28 mouse cellular contexts compared by ENCODE assay signal in the genomic region with DNA sequence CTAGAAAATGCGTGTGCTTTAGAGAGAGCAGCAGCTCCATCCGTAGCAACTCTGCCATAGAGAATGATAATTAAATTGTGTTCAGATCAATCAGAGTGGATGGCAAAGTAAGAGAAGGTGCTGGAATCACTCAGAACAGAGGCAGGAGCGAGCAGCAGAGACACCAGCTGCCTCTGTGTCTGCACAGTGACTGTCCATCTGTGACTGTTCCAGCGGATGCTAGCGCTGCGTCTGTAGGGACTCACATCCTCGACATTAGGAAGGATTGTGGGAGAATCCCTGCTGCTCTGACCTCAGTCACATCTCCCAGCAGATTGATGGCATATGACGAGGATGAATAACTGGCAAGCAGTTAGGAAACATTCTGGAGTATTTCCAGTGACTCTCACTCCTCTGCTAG.
A peak's percentile ranks its signal among the peaks of the same experiment; 100 is the strongest.
DNase-seq lines count a peak whose midpoint lies in the region; ATAC-seq and TF ChIP-seq lines count a peak whose summit lies in the region.
"Had no signal": no experiment of that assay in that cellular context is flagged by ENCODE, and none has a peak within 500 bp of the region (broad histone marks: within the 10 kb centered on the region; RNA-seq: fewer than 3 reads in every experiment).

No protein-coding gene starts in this region.

- DNase-seq in forebrain, postnatal 0 days: no peak
- peak; percentile 61 for DNase-seq in brain, embryonic 14.5 days (ENCODE audit: low read depth)
- DNase-seq in hindbrain, postnatal 0 days (ENCODE audit: low spot score): peak; percentile 25
- DNase-seq in urinary bladder, adult 2 months (ENCODE audit: low spot score): no peak
- no peak for DNase-seq in spleen, adult 12 weeks (ENCODE audit: low spot score)
- DNase-seq: adrenal gland, postnatal 14 days; cerebellum, adult 18-20 months; cerebellum, postnatal 10 days; gastrocnemius, adult 2 months; gastrocnemius, postnatal 36 days; heart, postnatal 10 days; kidney, adult 2 months; lung, embryonic 14.5 days; lung, postnatal 14 days; right cerebral cortex, postnatal 14 days had no signal

- no peaks in the 10 kb centered on the region; the same call in 1 of the 2 replicates for H3K4me1 ChIP-seq in forebrain, postnatal 0 days (ENCODE audit: insufficient read depth)
- H3K4me1 ChIP-seq in forebrain, embryonic 16.5 days (replicated peaks; ENCODE audit: control insufficient read depth, insufficient read depth, low read length): peaks cover 3% of the 10 kb centered on the region; the same call in 1 of the 2 replicates
- H3K4me1 ChIP-seq in megakaryocyte, embryonic 14.5 days: peaks cover 83% of the 10 kb centered on the region
- peaks cover 7% of the 10 kb centered on the region for H3K4me1 ChIP-seq in hindbrain, postnatal 0 days (ENCODE audit: insufficient read depth, low read length)
- H3K4me1 ChIP-seq: intestine, embryonic 15.5 days; liver, embryonic 15.5 days; midbrain, embryonic 12.5 days; stomach, embryonic 15.5 days had no signal

- H3K27me3 ChIP-seq in forebrain, postnatal 0 days (ENCODE audit: insufficient read depth, low read length): no peaks in the 10 kb centered on the region
- H3K27me3 ChIP-seq in forebrain, embryonic 16.5 days (replicated peaks; ENCODE audit: control insufficient read depth, insufficient read depth, low read length): no peaks in the 10 kb centered on the region
- no peaks in the 10 kb centered on the region for H3K27me3 ChIP-seq in megakaryocyte, embryonic 14.5 days (replicated peaks)
- no peaks in the 10 kb centered on the region for H3K27me3 ChIP-seq in hindbrain, postnatal 0 days (ENCODE audit: insufficient read depth, low read length)
- H3K27me3 ChIP-seq: embryonic facial prominence, embryonic 15.5 days; forebrain, embryonic 13.5 days; heart, embryonic 13.5 days; intestine, embryonic 15.5 days; liver, embryonic 15.5 days; midbrain, embryonic 12.5 days; Patski; stomach, embryonic 15.5 days had no signal

- H3K27ac ChIP-seq in forebrain, postnatal 0 days (ENCODE audit: low read depth, low read length): no peak overlapping the region
- H3K27ac ChIP-seq in forebrain, embryonic 16.5 days (ENCODE audit: low read length): no peak overlapping the region
- no peak overlapping the region for H3K27ac ChIP-seq in hindbrain, postnatal 0 days
- H3K27ac ChIP-seq: embryonic facial prominence, embryonic 10.5 days; embryonic facial prominence, embryonic 15.5 days; forebrain, embryonic 13.5 days; gastrocnemius, adult 2 months; heart, embryonic 13.5 days; intestine, embryonic 15.5 days; kidney, postnatal 0 days; liver, embryonic 15.5 days; midbrain, embryonic 12.5 days; stomach, embryonic 15.5 days had no signal

- WGBS in forebrain, postnatal 0 days: 61% methylated on average over 8 of the region's 8 CpGs
- WGBS in forebrain, embryonic 16.5 days: 67% methylated on average over 8 of the region's 8 CpGs
- 43% methylated on average over 8 of the region's 8 CpGs for WGBS in hindbrain, postnatal 0 days

- H3K9ac ChIP-seq in forebrain, postnatal 0 days: no peak overlapping the region
- no peak overlapping the region for H3K9ac ChIP-seq in forebrain, embryonic 16.5 days (replicated peaks; ENCODE audit: low read depth, low read length)
- H3K9ac ChIP-seq in hindbrain, postnatal 0 days (replicated peaks; ENCODE audit: low read length): no peak overlapping the region
- H3K9ac ChIP-seq: embryonic facial prominence, embryonic 15.5 days; forebrain, embryonic 13.5 days; heart, embryonic 13.5 days; intestine, embryonic 15.5 days; liver, embryonic 15.5 days; lung, embryonic 14.5 days; midbrain, embryonic 12.5 days; stomach, embryonic 15.5 days had no signal

- no peaks in the 10 kb centered on the region for H3K9me3 ChIP-seq in forebrain, postnatal 0 days (ENCODE audit: low read length)
- no peaks in the 10 kb centered on the region for H3K9me3 ChIP-seq in forebrain, embryonic 16.5 days (ENCODE audit: control insufficient read depth, low read length)
- H3K9me3 ChIP-seq in megakaryocyte, embryonic 14.5 days: no peaks in the 10 kb centered on the region
- H3K9me3 ChIP-seq in hindbrain, postnatal 0 days (ENCODE audit: low read length): no peaks in the 10 kb centered on the region
- H3K9me3 ChIP-seq: embryonic facial prominence, embryonic 10.5 days; embryonic facial prominence, embryonic 15.5 days; forebrain, embryonic 13.5 days; heart, embryonic 13.5 days; intestine, embryonic 15.5 days; liver, embryonic 15.5 days; midbrain, embryonic 12.5 days; stomach, embryonic 15.5 days had no signal

- no peaks in the 10 kb centered on the region for H3K36me3 ChIP-seq in forebrain, postnatal 0 days (ENCODE audit: insufficient read depth)
- no peaks in the 10 kb centered on the region for H3K36me3 ChIP-seq in forebrain, embryonic 16.5 days (ENCODE audit: control insufficient read depth, insufficient read depth)
- H3K36me3 ChIP-seq in megakaryocyte, embryonic 14.5 days (replicated peaks; ENCODE audit: low read length): peaks cover 15% of the 10 kb centered on the region
- no peaks in the 10 kb centered on the region for H3K36me3 ChIP-seq in hindbrain, postnatal 0 days (ENCODE audit: insufficient read depth, low read length)
- H3K36me3 ChIP-seq: embryonic facial prominence, embryonic 10.5 days; embryonic facial prominence, embryonic 15.5 days; heart, embryonic 13.5 days; intestine, embryonic 15.5 days; liver, embryonic 15.5 days; midbrain, embryonic 12.5 days; stomach, embryonic 15.5 days had no signal

- ATAC-seq in forebrain, postnatal 0 days: peak; percentile 57; the same call in 1 of the 2 replicates
- ATAC-seq in forebrain, embryonic 16.5 days: no peak
- no peak for ATAC-seq in megakaryocyte, adult 5-6 weeks (ENCODE audit: poor library complexity, severe bottlenecking)
- ATAC-seq in hindbrain, postnatal 0 days: no peak
- ATAC-seq: forebrain, embryonic 13.5 days; intestine, embryonic 15.5 days; Patski had no signal

- no peak overlapping the region for H3K4me2 ChIP-seq in forebrain, postnatal 0 days (ENCODE audit: low read depth)
- no peak overlapping the region for H3K4me2 ChIP-seq in forebrain, embryonic 16.5 days (ENCODE audit: low read length)
- H3K4me2 ChIP-seq in hindbrain, postnatal 0 days (ENCODE audit: low read depth, low read length): no peak overlapping the region
- H3K4me2 ChIP-seq: embryonic facial prominence, embryonic 15.5 days; forebrain, embryonic 13.5 days; heart, embryonic 13.5 days; intestine, embryonic 15.5 days; liver, embryonic 15.5 days; lung, embryonic 14.5 days; midbrain, embryonic 12.5 days; stomach, embryonic 15.5 days had no signal

- TF ChIP-seq CTCF in forebrain, postnatal 0 days (IDR thresholded peaks at IDR 0.05; ENCODE audit: low read depth): no peak
- TF ChIP-seq CTCF in brain, embryonic 14.5 days (IDR thresholded peaks at IDR 0.05; ENCODE audit: borderline replicate concordance, extremely low read depth, insufficient read depth, insufficient read length): no peak
- TF ChIP-seq CTCF in hindbrain, postnatal 0 days (IDR thresholded peaks at IDR 0.05; ENCODE audit: low read depth): no peak

- H3K4me3 ChIP-seq in forebrain, postnatal 0 days (ENCODE audit: low read depth, low read length): no peak overlapping the region
- H3K4me3 ChIP-seq in forebrain, embryonic 16.5 days (replicated peaks; ENCODE audit: low read length): no peak overlapping the region
- peak overlapping the region; percentile 87 for H3K4me3 ChIP-seq in megakaryocyte, embryonic 14.5 days (replicated peaks)
- no peak overlapping the region for H3K4me3 ChIP-seq in hindbrain, postnatal 0 days (ENCODE audit: low read length)
- H3K4me3 ChIP-seq: embryonic facial prominence, embryonic 10.5 days; embryonic facial prominence, embryonic 15.5 days; forebrain, embryonic 13.5 days; gastrocnemius, adult 2 months; heart, embryonic 13.5 days; intestine, embryonic 15.5 days; liver, embryonic 15.5 days; midbrain, embryonic 12.5 days; stomach, embryonic 15.5 days had no signal

- TF ChIP-seq POLR2A in brain, embryonic 14.5 days (IDR thresholded peaks at IDR 0.05; ENCODE audit: borderline replicate concordance, extremely low read depth, insufficient read depth, insufficient read length, poor library complexity, severe bottlenecking): no peak

Comparison
In these comparisons a context has a peak if more than half of its experiments do, and no peak if none do; other contexts are left out.
1. DNase-seq: peak in brain, embryonic 14.5 days (single experiment) and hindbrain, postnatal 0 days (single experiment); none in forebrain, postnatal 0 days (single experiment), urinary bladder, adult 2 months (single experiment) and spleen, adult 12 weeks (single experiment).